Mouse (Mus musculus): ENCODE data around the gene Sec22b. TPM values are rescaled to one million over a fixed set of nuclear protein-coding genes. Genes with fewer than 3 reads are reported as not detected.

Sec22b gene
- polyA plus RNA-seq, 1 experiment from 2014 or later: 106 TPM

DNA sequence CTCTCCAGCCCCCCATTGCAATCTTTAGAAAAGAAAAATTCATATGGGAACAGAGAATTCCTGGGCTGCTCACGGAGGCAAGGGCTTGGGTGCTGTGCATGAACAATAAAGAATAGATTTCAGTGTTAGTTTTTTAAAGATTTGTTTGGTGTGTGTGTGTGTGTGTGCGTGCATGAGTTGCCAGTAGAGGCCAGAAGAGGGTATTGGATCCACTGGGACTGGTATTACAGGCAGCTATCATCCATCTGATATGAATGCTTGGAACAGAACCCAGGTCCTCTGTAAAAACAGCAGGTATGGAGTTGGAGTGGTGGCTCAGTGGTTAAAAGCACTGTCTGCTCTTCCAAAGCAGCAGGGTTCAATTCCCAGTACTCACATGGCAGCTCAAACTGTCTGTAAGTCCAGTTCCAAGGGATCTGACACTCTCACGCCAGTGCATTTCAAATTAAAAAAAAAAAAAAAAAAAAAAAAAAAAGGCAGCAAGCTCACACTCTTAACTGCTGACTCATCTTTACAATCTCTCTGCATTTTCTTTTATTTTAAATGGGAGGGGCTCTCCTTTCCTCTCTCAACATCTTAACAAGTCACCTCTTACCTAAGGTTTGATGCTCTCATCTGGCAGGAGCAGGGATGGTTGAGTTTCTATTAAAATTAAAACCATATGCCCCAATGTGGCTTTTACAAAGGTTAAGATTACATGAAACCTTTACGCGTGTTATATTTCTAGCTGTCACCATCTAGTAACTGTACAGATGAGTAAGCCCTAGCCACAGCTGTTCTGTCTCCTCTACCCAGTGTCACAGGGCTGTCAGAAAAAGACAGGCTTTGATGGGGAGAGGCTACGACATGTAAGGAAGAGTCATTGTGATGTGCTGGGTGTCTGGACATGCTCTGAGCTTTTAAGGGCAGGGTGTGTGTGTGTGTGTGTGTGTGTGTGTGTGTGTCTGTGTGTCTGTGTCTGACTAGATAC, 33.6 kb downstream of the Sec22b start:
- H3K9ac ChIP-seq: no peak overlapping the region
- H3K4me3 ChIP-seq: no peak overlapping the region
- H3K36me3 ChIP-seq: no peaks in the 10 kb centered on the region
- H3K4me1 ChIP-seq: peaks cover 31% of the 10 kb centered on the region
- H3K27me3 ChIP-seq (replicated peaks): no peaks in the 10 kb centered on the region
- no peak for ATAC-seq (ENCODE audit: low FRiP score, low read depth)
- H3K27ac ChIP-seq: no peak overlapping the region
- WGBS: 85% methylated on average over 6 of the region's 6 CpGs
- H3K4me2 ChIP-seq (replicated peaks): no peak overlapping the region
- no peaks in the 10 kb centered on the region for H3K9me3 ChIP-seq

DNA sequence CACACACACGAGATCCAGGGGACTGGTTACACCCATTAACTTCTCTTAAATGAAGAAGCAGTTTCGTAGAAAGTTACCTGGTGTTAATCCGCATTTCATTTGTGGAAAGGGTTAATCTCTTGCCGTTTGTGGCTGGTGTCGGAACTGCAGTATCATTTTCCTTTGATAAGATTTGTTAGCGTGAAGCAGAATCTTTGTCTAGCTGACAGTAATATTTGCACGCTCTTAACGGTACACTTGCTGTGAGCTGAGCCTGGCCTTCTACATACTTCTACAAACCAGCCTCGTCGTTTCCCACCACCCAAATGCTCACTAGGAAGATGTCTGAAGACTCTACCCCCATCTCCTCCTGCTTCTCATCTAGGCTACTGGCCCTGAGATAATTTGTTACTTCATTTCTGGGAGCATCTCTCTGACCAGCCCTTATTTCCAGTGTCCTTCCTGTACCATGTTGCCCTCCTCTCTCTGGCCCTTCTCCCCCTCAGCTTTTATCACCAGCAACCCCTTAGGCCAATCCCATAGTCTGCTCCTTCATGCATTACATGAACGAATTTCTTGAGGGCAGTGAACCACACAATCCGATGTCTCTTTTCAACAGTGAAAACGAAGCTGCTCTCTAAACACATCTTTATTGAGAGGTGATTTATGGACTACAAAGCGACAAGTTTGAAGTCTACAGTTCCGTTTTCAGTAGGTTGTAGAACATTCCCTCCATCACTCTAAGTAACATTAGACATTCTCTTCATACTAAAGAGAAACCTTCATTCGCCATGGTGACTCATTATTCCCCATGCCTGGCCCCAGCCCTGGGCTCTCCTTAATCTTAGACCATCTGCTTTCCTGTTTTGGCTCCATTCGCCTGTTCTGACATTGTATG, 36.3 kb downstream of the Sec22b start:
- Histone ChIP-seq H3K4me2 (replicated peaks) (0 out of 2 replicates have a peak overlapping the region, but pooled peaks have one; percentile 12), H3K27ac (no peak overlapping the region), H3K36me3 (no peaks in the 10 kb centered on the region), H3K4me3 (no peak overlapping the region), H3K9me3 (no peaks in the 10 kb centered on the region), H3K27me3 (replicated peaks) (no peaks in the 10 kb centered on the region), H3K4me1 (peaks cover 47% of the 10 kb centered on the region), H3K9ac (no peak overlapping the region)
- ATAC-seq (ENCODE audit: low FRiP score, low read depth): peak; percentile 26; the same call in 1 of the 2 replicates
- WGBS: 32% methylated on average over 17 of the region's 17 CpGs

DNA sequence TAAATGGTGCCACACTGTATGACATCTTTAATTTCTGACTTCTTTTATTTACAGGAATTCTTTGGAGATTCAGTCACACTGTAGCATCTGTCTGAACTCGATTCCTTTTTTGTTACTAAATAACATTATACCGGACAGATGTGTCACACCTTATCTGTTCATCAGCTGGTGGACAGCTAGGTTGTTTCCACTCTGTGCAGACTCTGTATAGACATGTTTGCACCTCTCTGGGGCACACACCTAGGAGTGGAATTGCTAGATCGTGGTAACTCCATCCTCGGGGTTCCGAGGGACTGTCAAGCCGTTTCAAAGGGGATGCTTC, 36.9 kb downstream of the Sec22b start:
- no peak overlapping the region for H3K9ac ChIP-seq
- 29% methylated on average over 6 of the region's 6 CpGs for WGBS
- no peaks in the 10 kb centered on the region for H3K9me3 ChIP-seq
- H3K4me1 ChIP-seq: peaks cover 50% of the 10 kb centered on the region
- H3K4me3 ChIP-seq: no peak overlapping the region
- no peaks in the 10 kb centered on the region for H3K36me3 ChIP-seq
- no peak overlapping the region for H3K4me2 ChIP-seq (replicated peaks)
- H3K27me3 ChIP-seq (replicated peaks): no peaks in the 10 kb centered on the region
- H3K27ac ChIP-seq: no peak overlapping the region
- ATAC-seq (ENCODE audit: low FRiP score, low read depth): no peak

DNA sequence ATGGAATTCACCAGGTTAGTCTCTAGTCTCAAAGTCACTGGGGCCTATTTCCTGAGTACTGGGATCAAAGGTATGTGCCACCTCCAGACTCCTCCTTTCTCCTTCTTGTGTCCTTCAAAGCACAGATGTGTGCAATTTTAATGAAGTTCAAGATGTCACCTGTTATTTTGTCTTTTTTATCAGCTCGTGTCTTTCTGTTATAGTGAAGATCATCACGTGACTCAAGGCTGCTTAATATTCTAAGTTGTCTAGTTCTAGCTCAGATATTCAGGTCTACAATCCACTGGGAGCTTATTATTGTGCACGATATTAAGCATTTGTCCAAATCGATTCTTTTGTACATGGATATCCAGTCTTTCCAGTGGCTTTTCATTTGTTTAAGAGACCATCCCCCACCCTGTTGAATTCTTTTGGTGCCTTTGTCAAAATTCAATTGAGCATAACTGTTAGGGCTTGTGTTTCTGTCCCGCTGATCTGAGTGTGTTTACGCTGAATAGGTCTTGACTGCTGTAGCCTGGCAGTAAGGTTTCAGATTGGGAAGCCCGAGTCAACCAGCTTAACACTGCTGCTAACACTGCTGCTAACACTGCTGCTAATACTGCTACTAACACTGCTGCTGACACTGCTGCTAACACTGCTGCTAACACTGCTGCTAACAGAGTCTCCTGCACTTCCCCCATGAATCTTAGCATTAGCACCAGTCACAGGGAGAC, 38.0 kb downstream of the Sec22b start:
- H3K9me3 ChIP-seq: no peaks in the 10 kb centered on the region
- no peaks in the 10 kb centered on the region for H3K36me3 ChIP-seq
- H3K9ac ChIP-seq: 0 out of 2 replicates have a peak overlapping the region, but pooled peaks have one; percentile 13
- peak overlapping the region; percentile 62 for H3K27ac ChIP-seq
- no peaks in the 10 kb centered on the region for H3K27me3 ChIP-seq (replicated peaks)
- H3K4me1 ChIP-seq: peaks cover 47% of the 10 kb centered on the region
- ATAC-seq (ENCODE audit: low FRiP score, low read depth): no peak
- WGBS: 13% methylated on average over 7 of the region's 7 CpGs
- no peak overlapping the region for H3K4me3 ChIP-seq
- H3K4me2 ChIP-seq (replicated peaks): peak overlapping the region; percentile 4; the same call in 1 of the 2 replicates

DNA sequence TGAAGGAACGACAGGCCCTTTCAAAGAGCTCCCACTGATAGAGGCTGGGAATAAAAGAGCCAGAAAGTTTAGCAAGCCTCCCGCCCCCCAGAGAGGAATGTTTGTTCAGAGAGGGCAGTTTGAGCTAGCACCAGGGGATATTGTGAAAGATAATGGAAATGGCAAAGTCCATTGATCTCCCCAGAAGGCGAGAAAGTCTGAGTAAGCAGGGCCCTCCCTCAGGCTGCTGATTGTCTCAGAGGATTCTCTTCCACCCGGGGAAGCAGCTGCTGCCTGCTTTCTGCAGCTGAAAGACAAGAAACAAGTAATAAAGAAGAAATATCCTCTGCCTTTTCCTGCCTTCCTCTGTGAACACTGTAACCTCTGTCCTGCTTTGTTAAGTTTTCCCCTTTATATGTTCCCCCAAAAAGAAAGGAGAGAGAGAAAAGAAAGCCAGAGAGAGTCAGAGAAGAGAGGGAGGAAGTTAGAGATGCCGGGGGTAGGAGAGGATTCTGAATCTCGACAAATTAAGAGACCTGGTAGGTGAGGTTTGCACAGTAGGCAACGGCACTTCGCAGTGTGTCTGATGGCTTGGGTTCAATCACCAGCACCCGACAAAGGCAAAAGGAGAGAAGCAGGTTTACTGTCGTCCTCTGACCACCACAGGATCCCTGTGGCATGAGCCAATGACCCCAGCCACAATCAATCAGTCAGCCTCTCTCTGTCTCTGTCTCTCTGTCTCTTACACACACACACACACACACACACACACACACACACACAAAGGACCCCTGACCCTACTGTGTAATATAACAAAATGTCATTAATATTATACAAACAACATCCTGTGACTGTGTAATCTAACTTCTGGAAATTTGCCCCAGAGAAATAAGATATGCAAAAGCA, 38.9 kb downstream of the Sec22b start:
- WGBS: 2% methylated on average over 10 of the region's 10 CpGs
- Histone ChIP-seq H3K27me3 (replicated peaks) (no peaks in the 10 kb centered on the region), H3K9ac (no peak overlapping the region), H3K4me3 (no peak overlapping the region), H3K27ac (peak overlapping the region; percentile 62), H3K4me2 (replicated peaks) (peak overlapping the region; percentile 4; the same call in 1 of the 2 replicates), H3K4me1 (peaks cover 47% of the 10 kb centered on the region), H3K36me3 (no peaks in the 10 kb centered on the region), H3K9me3 (no peaks in the 10 kb centered on the region)
- peak; percentile 22 for ATAC-seq (ENCODE audit: low FRiP score, low read depth)

DNA sequence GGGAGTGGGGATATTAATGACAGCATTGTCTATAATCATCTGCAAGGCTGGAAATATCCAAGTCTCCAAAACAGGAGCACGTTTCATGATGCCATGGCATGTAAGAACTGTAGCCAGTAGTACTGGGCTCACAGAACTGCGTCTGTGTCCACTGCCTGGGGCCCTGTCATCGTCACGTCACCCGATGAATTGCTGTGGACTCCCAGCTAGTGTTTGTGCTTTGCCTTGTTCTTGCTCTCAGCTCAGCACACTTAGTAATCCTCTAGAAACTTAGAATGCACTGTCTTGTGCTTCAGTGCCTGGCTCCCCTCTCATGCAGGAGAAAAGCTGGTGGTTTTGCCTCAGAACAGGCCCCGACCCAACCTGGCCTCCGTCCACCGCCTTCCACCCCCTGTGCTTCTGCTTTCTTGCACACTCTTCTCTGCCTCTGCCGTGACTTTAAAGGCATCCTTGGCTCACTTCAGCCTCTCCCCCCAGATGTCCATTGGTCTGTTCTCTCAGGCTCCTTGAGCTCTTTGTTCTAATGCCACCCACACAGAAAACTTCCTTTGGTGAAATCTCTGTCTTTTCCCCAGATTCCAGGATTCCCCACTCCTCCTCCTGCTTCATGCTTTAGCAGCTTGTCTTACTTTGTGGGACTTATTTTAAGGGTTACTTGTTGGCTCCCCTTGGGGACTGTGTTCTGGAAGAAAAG, 39.7 kb downstream of the Sec22b start:
- H3K27me3 ChIP-seq (replicated peaks): no peaks in the 10 kb centered on the region
- H3K4me1 ChIP-seq: peaks cover 47% of the 10 kb centered on the region
- WGBS: 10% methylated on average over 9 of the region's 9 CpGs
- 0 out of 2 replicates have a peak overlapping the region, but pooled peaks have one; percentile 22 for H3K4me2 ChIP-seq (replicated peaks)
- H3K36me3 ChIP-seq: no peaks in the 10 kb centered on the region
- no peak overlapping the region for H3K4me3 ChIP-seq
- H3K9ac ChIP-seq: 0 out of 2 replicates have a peak overlapping the region, but pooled peaks have one; percentile 29
- 0 out of 2 replicates have a peak overlapping the region, but pooled peaks have one; percentile 62 for H3K27ac ChIP-seq
- H3K9me3 ChIP-seq: no peaks in the 10 kb centered on the region
- ATAC-seq (ENCODE audit: low FRiP score, low read depth): no peak

DNA sequence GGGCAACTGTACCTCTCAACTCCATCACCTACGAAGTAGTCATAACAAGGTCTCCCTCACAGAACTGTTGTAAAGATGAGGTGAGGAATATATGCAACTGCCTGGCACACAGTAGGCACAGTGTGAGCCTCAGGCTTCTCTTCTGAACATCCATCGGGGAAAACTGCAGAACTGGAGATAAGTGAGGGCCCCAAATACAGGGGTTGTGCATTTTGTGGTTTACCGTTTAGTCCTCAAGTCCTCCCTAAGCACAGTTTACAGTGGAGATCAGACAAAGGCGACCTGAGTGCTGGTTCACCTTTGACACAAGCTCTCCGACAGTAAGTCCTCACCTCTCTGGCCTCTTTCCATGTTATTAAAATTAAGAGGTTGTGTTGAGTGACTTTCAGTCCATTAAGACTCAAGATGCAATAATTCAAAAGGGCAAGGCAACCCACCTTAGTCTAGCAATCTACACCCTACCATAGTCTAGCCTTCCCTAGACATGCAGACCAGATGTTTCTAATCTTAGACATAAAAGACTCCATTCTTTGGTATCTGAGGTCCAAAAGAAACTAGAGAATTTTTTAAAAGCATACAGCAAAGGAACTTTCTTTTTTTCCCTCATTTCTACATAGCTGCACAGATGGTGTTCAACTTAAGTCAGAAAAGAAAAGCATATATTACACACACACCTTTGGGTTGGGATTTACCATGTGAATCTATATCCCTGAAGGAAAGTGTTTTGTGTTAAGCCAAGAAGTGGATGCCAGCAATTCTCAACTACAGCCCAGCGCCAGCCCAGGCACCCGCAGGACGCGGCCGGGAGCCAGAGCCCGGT, 40.7 kb downstream of the Sec22b start:
- 36% methylated on average over 11 of the region's 11 CpGs for WGBS
- Histone ChIP-seq H3K27ac (no peak overlapping the region), H3K4me1 (peaks cover 47% of the 10 kb centered on the region)

DNA sequence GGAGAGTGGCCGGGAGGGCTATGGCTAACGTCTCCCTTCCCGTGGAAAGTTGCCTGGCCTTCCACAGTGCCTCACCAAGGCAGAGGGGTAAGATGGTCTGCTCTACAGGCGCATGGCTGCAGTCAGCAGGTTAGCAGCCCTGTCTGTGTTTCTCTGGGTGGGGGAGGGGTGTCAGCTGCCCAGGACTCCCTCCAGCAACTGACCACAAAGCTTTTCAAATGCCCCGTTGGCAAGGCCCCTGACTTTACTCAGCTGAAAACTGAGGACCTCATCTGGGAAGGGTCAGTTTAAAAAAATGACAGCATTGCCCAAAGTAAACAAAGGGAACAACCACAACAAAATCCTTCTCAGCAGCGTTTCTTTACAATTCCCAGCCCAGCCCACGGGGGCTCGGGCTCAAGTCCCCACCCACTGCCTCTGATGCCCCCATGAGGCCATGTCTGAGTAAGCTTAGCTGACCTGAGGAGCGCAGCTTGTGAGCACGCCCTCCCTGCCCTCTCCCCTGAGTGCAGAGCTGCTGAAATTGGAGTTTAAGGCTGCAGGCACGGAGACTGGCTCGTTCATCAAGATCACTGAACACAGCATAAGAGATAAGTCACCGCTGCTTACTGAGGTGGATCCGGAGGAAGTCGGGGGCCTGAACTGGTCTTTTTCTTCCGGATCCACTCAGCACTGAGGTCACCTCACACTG, 41.4 kb downstream of the Sec22b start:
- WGBS: 7% methylated on average over 16 of the region's 16 CpGs
- no peak overlapping the region for H3K27ac ChIP-seq
- ATAC-seq (ENCODE audit: low FRiP score, low read depth): 0 out of 2 replicates have a peak, but pooled peaks have one; percentile 30
- H3K9me3 ChIP-seq: no peaks in the 10 kb centered on the region
- no peaks in the 10 kb centered on the region for H3K27me3 ChIP-seq (replicated peaks)
- H3K4me3 ChIP-seq: no peak overlapping the region
- H3K4me1 ChIP-seq: peaks cover 41% of the 10 kb centered on the region
- H3K4me2 ChIP-seq (replicated peaks): peak overlapping the region; percentile 40
- H3K9ac ChIP-seq: peak overlapping the region; percentile 33
- H3K36me3 ChIP-seq: no peaks in the 10 kb centered on the region

More for the DNA sequence above, 40.7 kb downstream of the Sec22b start:
- no peaks in the 10 kb centered on the region for H3K27me3 ChIP-seq (replicated peaks)
- peak overlapping the region; percentile 40 for H3K4me2 ChIP-seq (replicated peaks)
- H3K4me3 ChIP-seq: no peak overlapping the region
- H3K36me3 ChIP-seq: no peaks in the 10 kb centered on the region
- peak overlapping the region; percentile 33; the same call in 1 of the 2 replicates for H3K9ac ChIP-seq
- no peaks in the 10 kb centered on the region for H3K9me3 ChIP-seq
- no peak for ATAC-seq (ENCODE audit: low FRiP score, low read depth)

DNA sequence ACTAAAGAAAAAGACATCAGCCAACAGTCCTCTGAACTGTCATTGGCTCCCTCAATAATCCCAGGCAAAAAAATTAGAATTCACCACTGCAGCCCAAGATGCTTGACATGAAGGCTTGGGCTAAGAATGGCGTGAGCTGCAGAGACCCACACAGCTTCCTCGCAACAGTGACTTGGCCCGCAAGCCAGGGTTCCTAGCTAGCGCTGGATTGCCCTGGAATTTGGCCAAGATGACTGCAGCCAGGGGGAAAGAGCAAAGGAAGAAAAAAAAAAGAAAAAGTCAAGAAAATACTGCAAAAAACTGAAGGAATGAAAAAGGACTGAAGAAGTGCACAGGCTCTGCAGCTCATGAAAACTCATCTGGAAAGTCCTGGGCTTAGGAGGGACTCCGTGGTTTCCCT, 43.5 kb downstream of the Sec22b start:
- Histone ChIP-seq H3K4me3 (no peak overlapping the region), H3K4me2 (replicated peaks) (no peak overlapping the region), H3K36me3 (no peaks in the 10 kb centered on the region), H3K27me3 (replicated peaks) (no peaks in the 10 kb centered on the region), H3K4me1 (peaks cover 26% of the 10 kb centered on the region), H3K27ac (no peak overlapping the region), H3K9ac (no peak overlapping the region), H3K9me3 (no peaks in the 10 kb centered on the region)
- 82% methylated on average over 5 of the region's 5 CpGs for WGBS
- ATAC-seq (ENCODE audit: low FRiP score, low read depth): no peak

Data from neural tube, embryonic 12.5 days (tissue).